Mouse (Mus musculus) natural killer cell, adult 2 months (primary cell): ENCODE measurements around the gene Bdp1.
"Not testable (repeated sequence)": the region's sequence is repeated elsewhere in the genome, so short reads cannot be mapped to it uniquely, and the experiment has no call there.

Experiments
- DNase-seq, 2 experiments: peaks; one replicate each; pipeline ENCODE4 v3.0.0; 2022; ENCODE audit warnings: low spot score in 2 of 2

The Bdp1 gene

GRCm38 (mm10) chr13:100103748-100104254, at the start of gene Bdp1:
Gene Bdp1 (minus strand): TSS chr13:100104070.
- DNase-seq: peak; percentile 91 to 93

- DNase-seq: no peak
Observed at GRCm38 (mm10) chr13:100152659-100153058, 48.8 kb upstream of the Bdp1 start.

DNA sequence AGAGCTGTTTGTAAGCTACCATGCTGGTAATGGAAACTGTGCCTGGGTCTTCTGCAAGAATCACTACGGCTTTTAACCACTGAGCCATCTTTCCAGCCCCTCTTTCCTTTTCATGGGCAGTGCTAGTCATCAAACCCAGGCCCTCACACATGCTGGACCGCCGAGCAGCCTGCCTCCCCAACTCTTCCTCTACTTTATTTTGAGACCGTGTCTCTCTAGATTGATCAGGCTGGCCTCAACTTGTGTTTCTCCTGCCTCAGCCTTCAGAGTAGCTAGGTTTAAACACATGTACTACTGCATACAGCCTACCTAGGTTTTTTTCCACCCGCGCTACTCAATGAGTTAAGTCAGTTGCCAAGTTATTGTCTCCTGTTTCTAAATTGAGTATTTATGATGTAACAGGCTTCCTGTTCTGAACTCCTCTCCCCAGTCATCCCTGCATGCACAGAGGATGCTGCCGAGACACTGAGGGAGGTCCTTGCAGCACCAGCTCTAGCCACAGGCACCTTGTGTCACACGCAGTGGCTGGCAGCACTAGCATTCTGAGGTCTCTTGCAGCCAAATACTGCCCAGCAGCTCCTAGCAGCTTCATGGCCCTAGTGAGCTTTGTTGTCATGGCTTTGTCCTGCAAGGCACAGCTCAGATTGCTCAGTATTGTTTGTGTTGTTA, 37.9 kb upstream of the Bdp1 start:
- DNase-seq: no peak

DNA sequence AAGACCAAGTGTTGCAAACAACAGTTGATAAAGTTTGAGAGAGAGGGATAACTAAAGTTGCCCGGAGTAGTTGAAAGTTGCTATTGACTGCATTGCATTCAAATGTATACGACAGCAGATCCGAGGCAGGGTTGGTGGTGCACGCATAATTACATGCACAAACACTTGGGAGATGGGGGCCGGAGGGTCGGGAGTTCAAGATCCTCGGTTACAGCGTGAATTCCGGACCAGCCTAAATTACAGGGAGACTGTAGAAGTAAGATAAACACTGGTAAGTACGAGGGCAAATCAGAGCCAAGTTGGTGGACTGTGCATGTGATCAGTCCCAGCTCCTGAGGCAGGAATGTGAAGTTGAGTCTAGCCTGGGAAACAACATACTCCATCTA, 21.4 kb upstream of the Bdp1 start:
- DNase-seq: no peak

- DNase-seq: peak; percentile 79 to 87
Observed at GRCm38 (mm10) chr13:100124423-100125257, 20.8 kb upstream of the Bdp1 start, which contains the start of gene Smn1. Gene Smn1 (plus strand): TSS chr13:100124852.

DNA sequence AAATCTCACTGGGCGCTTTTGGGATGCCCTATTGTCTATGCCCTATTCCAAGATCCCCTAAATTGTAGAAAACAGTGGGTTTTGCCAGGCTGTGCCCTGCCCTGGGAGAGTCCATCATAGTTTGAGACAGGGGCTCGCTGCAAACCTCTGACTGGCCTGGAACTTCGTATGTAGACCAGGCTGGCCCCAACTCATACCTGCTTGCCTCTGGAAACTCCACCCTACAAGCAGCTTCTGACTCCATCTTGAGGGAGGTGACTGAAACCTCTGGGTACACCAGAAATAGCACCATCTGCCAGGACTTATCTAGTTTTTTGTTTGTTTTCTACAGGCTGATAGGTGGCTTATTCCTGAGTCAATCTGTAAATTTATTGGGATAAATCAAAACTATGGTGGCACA, 20.1 kb upstream of the Bdp1 start:
- DNase-seq: no peak

DNA sequence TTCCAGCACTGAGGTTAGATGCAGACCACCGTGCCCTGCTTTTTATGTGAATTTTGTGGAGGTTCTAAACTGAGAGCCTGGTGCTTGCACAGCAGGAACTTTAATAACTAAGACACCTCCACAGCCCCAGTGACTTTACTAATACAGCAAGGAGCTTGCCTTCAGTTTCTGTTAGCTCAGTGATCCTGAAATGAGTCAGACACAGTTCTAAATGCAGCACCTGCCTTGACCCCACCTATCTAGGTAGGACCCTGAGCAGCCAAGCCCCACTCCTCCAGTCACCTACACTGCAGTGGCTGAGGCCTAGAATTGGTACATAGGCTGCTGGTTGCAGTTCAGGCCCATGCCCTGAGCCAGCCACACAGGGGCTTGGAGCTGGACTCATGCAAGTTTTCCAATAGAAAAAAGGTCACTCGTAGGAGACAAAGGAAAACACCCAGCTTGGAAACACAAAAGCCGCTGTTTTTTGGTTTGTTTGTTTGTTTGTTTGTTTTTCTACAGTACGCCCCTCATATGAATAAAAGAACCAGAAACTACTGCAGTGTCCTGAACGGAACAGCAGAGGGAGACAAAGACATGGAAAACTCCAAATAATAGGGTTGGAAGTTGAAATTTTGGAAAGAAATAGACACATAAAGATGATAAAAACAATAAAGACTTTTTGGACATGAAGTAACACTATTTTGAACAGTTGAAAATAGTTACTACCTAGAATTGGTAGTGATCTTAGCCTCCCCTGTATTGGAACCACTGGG, 8.5 kb upstream of the Bdp1 start:
- no peak for DNase-seq

GRCm38 (mm10) chr13:100107652-100108472, 4.0 kb upstream of the Bdp1 start, which contains the start of gene Serf1:
Gene Serf1 (plus strand): TSS chr13:100108012.
- DNase-seq: peak; percentile 60 to 72

DNA sequence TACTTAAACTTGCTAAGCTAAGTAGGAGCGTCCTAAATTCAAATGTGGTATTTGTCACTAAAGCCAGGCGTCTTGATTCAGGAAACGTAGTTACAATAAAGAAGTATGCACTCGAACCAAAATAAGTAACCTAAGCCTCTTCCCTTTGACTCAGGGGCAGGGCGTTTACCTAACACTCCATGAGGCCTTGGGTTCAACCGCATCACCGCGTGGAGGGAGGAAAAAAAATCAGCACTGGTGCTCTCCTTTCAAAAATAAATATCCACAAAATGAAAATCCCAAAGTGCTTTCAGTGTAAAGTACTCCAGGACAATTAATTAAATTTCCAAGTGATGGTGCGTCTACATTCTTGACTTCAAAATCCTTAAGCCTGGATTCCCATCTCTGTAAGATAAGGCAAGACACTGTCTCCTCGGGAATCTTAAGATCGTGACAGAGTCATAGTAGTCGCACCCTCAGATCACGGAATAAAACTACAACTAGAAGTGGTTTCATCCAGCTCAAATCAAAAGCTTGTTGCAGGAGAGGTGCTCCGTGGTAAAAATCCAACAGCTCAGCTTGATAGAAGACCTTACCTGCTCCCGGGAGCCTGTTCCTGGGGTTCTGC, 715 bp downstream of the Bdp1 start:
- DNase-seq: no peak

- no peak for DNase-seq
Observed at GRCm38 (mm10) chr13:100098808-100099207, 5.1 kb downstream of the Bdp1 start.

DNA sequence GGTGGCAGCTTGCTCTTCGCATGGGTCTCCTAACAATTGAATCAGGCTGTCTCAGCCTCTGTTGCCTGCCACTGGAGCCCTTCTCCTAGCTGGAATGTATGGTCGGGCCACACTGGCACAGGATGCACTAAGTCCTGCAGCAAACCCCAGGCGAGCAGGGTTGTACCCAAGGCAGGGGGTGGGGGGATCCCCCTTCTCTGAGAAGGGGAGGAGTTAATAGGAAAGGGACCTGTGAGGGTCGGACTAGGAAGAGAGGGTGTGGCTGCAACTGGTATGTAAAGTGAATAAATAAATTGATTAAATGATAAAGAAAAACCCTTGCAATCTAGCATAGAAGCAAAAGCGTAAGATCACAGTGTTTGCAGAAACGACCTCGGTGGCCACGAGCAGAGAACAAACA, 32.4 kb downstream of the Bdp1 start:
- no peak for DNase-seq

DNA sequence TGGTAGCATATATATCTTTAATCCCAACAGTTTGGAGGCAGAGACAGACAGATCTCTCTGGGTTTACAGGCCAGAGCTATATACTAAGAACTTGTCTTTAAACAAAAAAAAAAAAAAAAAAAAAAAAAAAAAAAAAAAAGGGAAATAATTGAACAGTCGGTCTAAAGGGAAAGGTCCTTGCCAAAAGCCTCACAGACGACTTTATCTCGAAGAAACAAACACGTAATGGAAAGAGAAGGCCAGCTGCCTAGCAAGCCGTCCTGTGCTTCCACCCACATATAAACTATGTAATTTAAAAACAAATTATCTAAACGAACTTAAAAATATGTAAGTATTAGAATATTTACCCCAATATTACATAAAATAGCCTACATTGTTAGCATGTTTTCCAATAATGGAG, 36.0 kb downstream of the Bdp1 start:
- DNase-seq: no peak

- no peak for DNase-seq
Observed at GRCm38 (mm10) chr13:100063936-100064335, 39.9 kb downstream of the Bdp1 start.

- DNase-seq: not testable (repeated sequence)
Observed at GRCm38 (mm10) chr13:100057738-100058137, 46.1 kb downstream of the Bdp1 start.

DNA sequence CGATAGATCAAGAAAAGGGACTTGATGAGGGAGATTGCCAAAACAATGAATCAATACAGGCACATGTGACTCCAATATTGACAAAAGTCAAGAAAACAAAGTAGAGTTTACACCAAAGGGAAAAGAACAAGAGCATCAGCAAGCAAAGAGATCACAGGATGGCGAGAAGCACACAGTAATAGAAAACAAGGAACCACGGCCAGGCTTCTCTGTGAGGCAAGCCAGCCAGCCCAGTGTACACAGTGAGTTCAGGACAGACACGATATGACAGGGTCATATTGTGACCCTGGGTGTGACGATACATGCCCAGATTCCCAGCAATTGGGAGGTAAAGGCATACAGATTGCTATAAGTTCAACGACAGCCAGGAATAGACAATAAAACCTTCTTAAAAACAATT, 77.9 kb downstream of the Bdp1 start:
- no peak for DNase-seq

- no peak for DNase-seq
Observed at GRCm38 (mm10) chr13:100016891-100017290, 87.0 kb downstream of the Bdp1 start.

DNA sequence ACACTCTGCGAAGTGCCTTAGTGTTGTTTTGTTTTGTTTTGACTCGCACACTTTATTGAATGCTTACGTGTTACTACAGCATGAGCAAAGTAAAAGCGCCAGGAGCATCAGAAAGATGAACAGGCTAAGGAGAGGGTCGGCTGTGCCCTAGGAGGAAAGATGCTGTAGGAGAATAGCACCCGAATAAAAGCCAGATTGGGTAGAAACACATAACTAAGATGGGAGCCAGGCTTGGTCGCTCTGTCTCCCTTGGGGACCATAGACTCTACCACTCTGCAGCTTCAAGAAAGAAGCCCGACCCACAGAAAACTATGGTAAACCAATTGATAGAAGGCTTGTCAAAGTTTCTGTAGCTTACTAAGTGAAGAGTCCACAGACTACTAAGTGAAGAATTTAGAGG, 87.9 kb downstream of the Bdp1 start:
- DNase-seq: no peak

GRCm38 (mm10) chr13:100014906-100015895, 88.7 kb downstream of the Bdp1 start, which contains the start of gene Mccc2:
Gene Mccc2 (minus strand): TSS chr13:100015639.
- DNase-seq: peak; percentile 52 to 62

GRCm38 (mm10) chr13:100005911-100006496, 97.9 kb downstream of the Bdp1 start:
- no peak for DNase-seq
